Mouse (Mus musculus): Measurements from ENCODE around the gene Nyap2. TPM values are rescaled to one million over a fixed set of nuclear protein-coding genes. Genes with fewer than 3 reads are reported as not detected.

Gene Nyap2
- polyA plus RNA-seq, 1 experiment from 2014 or later = 0.19 TPM

GRCm38 (mm10) chr1:81316995-81317413, 240.3 kb downstream of the Nyap2 start:
- WGBS = 57% methylated on average over 5 of the region's 5 CpGs
- TF ChIP-seq CTCF (IDR thresholded peaks at IDR 0.05; ENCODE audit: low read depth) = no peak
- no peak for TF ChIP-seq EP300 (optimal IDR thresholded peaks at IDR 0.05)
- no peak overlapping the region for H3K4me3 ChIP-seq (ENCODE audit: low read depth, low read length)
- ATAC-seq (ENCODE audit: low FRiP score, low TSS enrichment) = no peak
- DNase-seq (ENCODE audit: low spot score) = no peak
- no peaks in the 10 kb centered on the region for H3K36me3 ChIP-seq (ENCODE audit: control insufficient read depth, insufficient read depth, low read length)
- no peaks in the 10 kb centered on the region for H3K27me3 ChIP-seq (ENCODE audit: control insufficient read depth, insufficient read depth, low read length)
- H3K4me2 ChIP-seq (replicated peaks; ENCODE audit: low read depth) = no peak overlapping the region
- H3K9me3 ChIP-seq (ENCODE audit: control insufficient read depth, low read length) = no peaks in the 10 kb centered on the region
- no peak overlapping the region for H3K9ac ChIP-seq (ENCODE audit: low read length)
- no peak overlapping the region for H3K27ac ChIP-seq (replicated peaks)
- H3K4me1 ChIP-seq (replicated peaks; ENCODE audit: control insufficient read depth, insufficient read depth) = no peaks in the 10 kb centered on the region

DNA sequence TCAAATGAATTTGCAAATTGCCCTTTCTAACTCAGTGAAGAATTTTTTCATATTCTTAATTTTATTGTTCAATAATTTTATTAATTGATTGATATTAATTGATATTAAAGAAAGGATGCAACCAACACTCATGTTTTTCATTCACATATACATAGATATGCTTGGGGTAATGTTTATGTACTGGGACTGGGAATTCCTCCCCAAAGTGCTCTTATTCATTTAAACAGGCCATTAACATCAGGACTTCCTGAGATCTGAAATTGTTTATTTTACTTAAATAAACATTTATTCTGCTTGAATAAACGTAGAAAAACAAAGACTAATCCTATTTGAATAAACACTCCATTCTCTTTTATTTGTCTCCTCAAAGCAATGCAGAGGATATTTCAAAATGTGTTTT, 311.0 kb downstream of the Nyap2 start:
- Histone ChIP-seq H3K27ac (replicated peaks) (no peak overlapping the region), H3K4me3 (ENCODE audit: low read depth, low read length) (no peak overlapping the region), H3K9me3 (ENCODE audit: control insufficient read depth, low read length) (no peaks in the 10 kb centered on the region), H3K27me3 (ENCODE audit: control insufficient read depth, insufficient read depth, low read length) (no peaks in the 10 kb centered on the region), H3K9ac (ENCODE audit: low read length) (no peak overlapping the region), H3K36me3 (ENCODE audit: control insufficient read depth, insufficient read depth, low read length) (no peaks in the 10 kb centered on the region), H3K4me2 (replicated peaks; ENCODE audit: low read depth) (no peak overlapping the region), H3K4me1 (replicated peaks; ENCODE audit: control insufficient read depth, insufficient read depth) (no peaks in the 10 kb centered on the region)
- WGBS = 7% methylated on average over 1 of the region's 1 CpGs
- ATAC-seq (ENCODE audit: low FRiP score, low TSS enrichment) (no peak), DNase-seq (ENCODE audit: low spot score) (no peak)
- no peak for TF ChIP-seq EP300 (optimal IDR thresholded peaks at IDR 0.05)
- TF ChIP-seq CTCF (IDR thresholded peaks at IDR 0.05; ENCODE audit: low read depth) = no peak

Measured in stomach, postnatal 0 days (tissue).